Mouse (Mus musculus) brain, embryonic 14.5 days (tissue): ENCODE results near the gene Npw.

Source experiments
- CTCF ChIP-seq: fragments of 200-500 bp; IDR thresholded peaks from 2 replicates; pipeline ENCODE4 v1.5.1; 2012; ENCODE audit warnings: inconsistent platforms, mild to moderate bottlenecking, moderate library complexity, borderline replicate concordance; ENCODE audit not compliant: insufficient read depth, insufficient read length; ENCODE audit errors: extremely low read depth
- POLR2A ChIP-seq: fragments of 200-500 bp; IDR thresholded peaks from 2 replicates; pipeline ENCODE4 v1.6.1; 2012; ENCODE audit warnings: mild to moderate bottlenecking, inconsistent platforms, borderline replicate concordance; ENCODE audit not compliant: poor library complexity, insufficient read depth, insufficient read length, severe bottlenecking; ENCODE audit errors: extremely low read depth

DNA sequence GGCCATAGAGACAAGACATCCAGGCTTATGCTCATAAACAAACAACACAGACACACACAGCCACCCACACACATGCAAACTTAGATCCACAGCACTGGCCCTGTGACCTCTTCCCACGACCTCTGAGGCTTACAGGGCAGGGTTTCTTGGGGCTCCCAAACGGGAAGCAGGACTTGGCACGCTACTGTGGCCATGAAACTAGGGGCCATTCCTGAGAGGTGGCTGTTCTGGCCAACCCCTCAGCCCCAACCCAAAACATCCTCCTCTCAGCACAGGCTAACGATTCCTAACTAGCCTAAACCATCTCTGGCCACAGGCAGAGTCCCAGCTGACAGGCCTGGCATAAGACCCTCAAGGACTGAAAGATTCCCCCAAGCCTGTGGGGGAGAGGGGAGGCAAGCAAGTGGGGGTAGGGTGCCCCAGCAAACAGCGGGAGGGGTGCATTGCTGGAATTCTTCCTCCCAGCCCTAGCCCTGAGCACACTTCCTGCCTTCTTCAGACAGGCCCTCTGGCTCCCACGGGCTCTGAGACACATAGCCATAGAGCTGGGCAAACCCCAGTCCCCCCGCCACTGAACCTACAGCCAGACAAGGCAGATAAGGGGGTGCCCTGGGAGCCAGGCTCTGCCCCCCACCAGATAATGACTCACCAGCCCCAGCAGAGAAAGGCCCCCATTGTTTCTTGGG is 14.1 kb downstream of the Npw start:
- no peak for TF ChIP-seq CTCF
- no peak for TF ChIP-seq POLR2A
